Mouse (Mus musculus) left cerebral cortex, postnatal 36 days (tissue): ENCODE measurements at regions not wholly inside any gene's neighbourhood (a gene's known extent, or its start where the extent isn't known, plus 50 kb on each side); places are given as distances from the start of the nearest gene placed in this dataset.

Source experiments
- DNase-seq, 2 experiments: peaks; one replicate each; pipeline ENCODE4 v3.0.0; 2021 to 2022; ENCODE audit warnings: low spot score in 2 of 2, mixed read lengths in 1 of 2
- intact Hi-C: fragments of 180-260 bp; cut with DNase I; formaldehyde crosslinking; loops from one replicate; pipeline ENCODE4 v1.15.1; 2025

DNA sequence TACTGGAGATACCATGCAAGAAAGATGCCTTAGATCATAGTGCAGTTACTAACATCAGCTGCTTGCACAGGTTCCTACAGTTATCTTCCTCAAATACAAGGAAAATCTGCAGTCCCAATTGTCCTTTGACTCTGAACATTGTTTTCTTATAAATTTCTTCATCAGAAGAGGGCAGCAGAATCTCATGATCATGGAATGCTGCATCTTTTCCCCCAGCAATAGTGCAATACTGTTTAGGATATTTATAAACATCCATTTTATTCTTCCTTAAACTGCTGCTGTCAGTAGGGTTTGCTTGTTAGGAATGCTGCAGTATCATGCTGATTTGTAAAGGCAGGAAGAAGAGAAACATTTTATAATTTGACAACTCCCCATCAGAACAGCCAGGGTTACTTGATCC, 1088.7 kb downstream of the Otol1 start:
- no peak for DNase-seq
- intact Hi-C loops = loop anchor here (10.0 kb wide), 1 partner anchor 1949 kb away; no protein-coding TSS in a partner anchor

DNA sequence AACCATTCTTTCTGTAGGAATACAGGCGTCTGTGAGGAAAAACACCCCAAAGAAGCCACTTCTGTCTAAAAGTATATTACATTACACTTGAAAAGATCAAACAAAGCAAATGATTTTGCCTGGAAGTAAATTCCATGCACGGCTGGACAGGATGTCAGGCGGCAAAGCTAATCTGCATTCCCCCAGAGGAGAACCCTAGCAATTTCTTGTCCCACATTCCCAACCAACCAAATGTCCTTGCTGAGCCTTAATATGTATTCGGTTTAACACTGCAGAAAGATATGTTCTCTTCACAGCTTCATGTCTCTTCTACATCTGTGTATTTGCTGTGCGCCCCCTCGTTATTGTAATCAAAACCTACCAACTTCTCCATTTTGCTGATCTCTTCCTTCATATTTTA, 1096.1 kb downstream of the Otol1 start:
- intact Hi-C loops = no loop called here
- DNase-seq = no peak

DNA sequence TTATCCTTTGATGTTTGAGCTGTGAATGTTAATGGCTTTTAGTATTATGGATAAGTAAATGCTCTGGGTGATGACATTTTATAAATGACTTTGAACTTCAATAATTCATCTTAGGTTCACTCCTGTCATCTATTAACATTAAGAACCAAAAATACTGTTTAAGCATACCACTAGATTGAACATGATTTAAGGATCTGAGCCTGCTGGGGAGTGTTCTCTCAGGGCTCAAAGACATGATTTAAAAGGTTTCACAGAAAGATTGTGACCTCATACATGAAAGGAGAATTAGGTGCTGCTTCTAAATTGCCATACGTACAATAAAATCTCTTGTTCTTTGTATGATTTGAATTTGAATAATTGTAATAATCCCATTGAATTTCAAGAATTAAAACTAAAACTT, 1137.8 kb downstream of the Otol1 start:
- intact Hi-C loops = no loop called here

More for the DNA sequence above, 1137.8 kb downstream of the Otol1 start:
- DNase-seq = no peak
